Mouse (Mus musculus): Measurements from ENCODE around the gene Slc2a9. TPM values are rescaled to one million over a fixed set of nuclear protein-coding genes. Genes with fewer than 3 reads are reported as not detected.

The Slc2a9 gene
- total and polyA plus RNA-seq, 2 experiments from 2014 or later, result 0.93 to 1.3 TPM

DNA sequence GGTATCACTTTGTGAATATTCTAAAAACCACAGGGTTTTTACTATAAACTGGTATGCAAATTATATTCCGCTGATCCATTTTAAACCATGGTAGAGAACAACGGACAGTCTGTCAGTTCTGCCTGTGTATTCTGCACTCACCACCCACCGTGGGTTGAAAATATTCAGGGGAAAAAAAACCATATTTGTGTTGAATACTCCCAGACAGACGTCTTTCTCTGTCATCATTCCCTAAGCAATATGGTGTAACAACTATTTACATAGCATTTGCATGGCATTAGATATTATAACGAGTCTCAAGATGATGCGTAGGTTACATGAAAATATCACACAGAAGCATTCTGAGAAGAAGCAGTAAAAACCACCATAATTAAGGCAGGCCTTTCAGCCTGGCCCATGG is 84.1 kb downstream of the Slc2a9 start:
- DNase-seq (ENCODE audit: low spot score) (no peak), ATAC-seq (ENCODE audit: low FRiP score) (no peak)
- no peaks in the 10 kb centered on the region for H3K27me3 ChIP-seq (ENCODE audit: insufficient read depth, low read length)
- 0 out of 2 replicates have a peak, but pooled peaks cover 11% of the 10 kb centered on the region for H3K9me3 ChIP-seq (ENCODE audit: low read length)
- no peak overlapping the region for H3K4me3 ChIP-seq (ENCODE audit: low read depth, low read length)
- no peak overlapping the region for H3K9ac ChIP-seq (replicated peaks; ENCODE audit: low read length, poor library complexity, severe bottlenecking)
- TF ChIP-seq CTCF (IDR thresholded peaks at IDR 0.05), result no peak
- no peaks in the 10 kb centered on the region for H3K36me3 ChIP-seq (ENCODE audit: insufficient read depth, low read length)
- no peaks in the 10 kb centered on the region for H3K4me1 ChIP-seq (ENCODE audit: insufficient read depth, low read length)
- no peak overlapping the region for H3K27ac ChIP-seq (ENCODE audit: low read depth, low read length)
- no peak overlapping the region for H3K4me2 ChIP-seq (ENCODE audit: low read depth, low read length, poor library complexity, severe bottlenecking)
- WGBS, result 77% methylated on average over 6 of the region's 6 CpGs

- 13% methylated on average over 3 of the region's 3 CpGs for WGBS
- Histone ChIP-seq H3K27me3 (ENCODE audit: insufficient read depth, low read length) (no peaks in the 10 kb centered on the region), H3K27ac (ENCODE audit: low read depth, low read length) (peak overlapping the region; percentile 2; the same call in 1 of the 2 replicates), H3K4me1 (ENCODE audit: insufficient read depth, low read length) (no peaks in the 10 kb centered on the region), H3K4me3 (ENCODE audit: low read depth, low read length) (no peak overlapping the region), H3K9ac (replicated peaks; ENCODE audit: low read length, poor library complexity, severe bottlenecking) (no peak overlapping the region), H3K9me3 (ENCODE audit: low read length) (no peaks in the 10 kb centered on the region), H3K36me3 (ENCODE audit: insufficient read depth, low read length) (no peaks in the 10 kb centered on the region), H3K4me2 (ENCODE audit: low read depth, low read length, poor library complexity, severe bottlenecking) (no peak overlapping the region)
- peak; percentile 47 for DNase-seq (ENCODE audit: low spot score)
- peak; percentile 31; the same call in 1 of the 2 replicates for TF ChIP-seq CTCF (IDR thresholded peaks at IDR 0.05)
- ATAC-seq (ENCODE audit: low FRiP score), result peak; percentile 83
These were observed 99.3 kb downstream of the Slc2a9 start for GRCm38 (mm10) chr5:38403612-38404011.

DNA sequence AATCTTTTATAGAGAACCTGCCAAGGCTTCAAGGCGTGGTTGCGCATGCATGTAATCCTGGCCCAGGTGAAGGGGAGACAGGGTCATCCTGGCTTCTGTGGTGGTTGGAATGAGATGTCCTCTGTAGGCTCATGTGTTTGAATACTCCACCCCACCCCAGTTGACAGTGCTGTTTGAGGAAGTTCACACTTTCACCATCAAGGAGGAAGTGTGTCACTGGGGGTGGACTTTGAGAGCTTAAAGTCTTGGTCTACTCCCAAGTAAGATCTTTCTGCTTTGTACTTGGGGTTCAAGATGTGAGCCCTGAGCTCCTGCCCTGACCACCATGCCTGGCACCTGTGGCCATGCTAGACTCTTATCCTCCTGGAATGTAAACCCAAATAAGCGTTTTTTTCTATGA is 100.7 kb downstream of the Slc2a9 start:
- no peak for TF ChIP-seq CTCF (IDR thresholded peaks at IDR 0.05)
- H3K4me2 ChIP-seq (ENCODE audit: low read depth, low read length, poor library complexity, severe bottlenecking), result no peak overlapping the region
- H3K27ac ChIP-seq (ENCODE audit: low read depth, low read length), result no peak overlapping the region
- 93% methylated on average over 3 of the region's 3 CpGs for WGBS
- H3K9ac ChIP-seq (replicated peaks; ENCODE audit: low read length, poor library complexity, severe bottlenecking), result no peak overlapping the region
- ATAC-seq (ENCODE audit: low FRiP score) (no peak), DNase-seq (ENCODE audit: low spot score) (no peak)
- no peaks in the 10 kb centered on the region for H3K27me3 ChIP-seq (ENCODE audit: insufficient read depth, low read length)
- no peaks in the 10 kb centered on the region for H3K36me3 ChIP-seq (ENCODE audit: insufficient read depth, low read length)
- H3K4me1 ChIP-seq (ENCODE audit: insufficient read depth, low read length), result no peaks in the 10 kb centered on the region
- H3K4me3 ChIP-seq (ENCODE audit: low read depth, low read length), result no peak overlapping the region
- H3K9me3 ChIP-seq (ENCODE audit: low read length), result no peaks in the 10 kb centered on the region

DNA sequence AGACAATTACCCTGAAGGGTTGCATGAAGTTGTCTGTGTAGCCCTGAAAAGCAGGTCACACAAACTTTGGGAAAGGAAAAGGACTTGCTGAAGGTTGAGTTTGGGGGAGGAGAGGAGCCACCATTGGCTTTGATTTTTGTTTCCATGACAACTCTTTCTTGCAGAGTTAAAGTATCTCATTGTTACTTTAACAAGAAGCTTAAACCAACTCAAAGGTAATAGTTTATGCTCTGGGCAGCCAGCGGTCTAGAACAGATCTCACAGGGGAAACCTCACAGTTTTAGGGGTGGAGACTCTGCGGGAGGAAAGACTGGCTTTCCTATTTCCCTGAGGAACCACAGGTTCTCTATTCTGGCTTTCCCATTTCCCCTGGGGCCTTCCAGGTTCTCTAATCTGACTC is 114.1 kb downstream of the Slc2a9 start:
- no peak overlapping the region for H3K4me2 ChIP-seq (ENCODE audit: low read depth, low read length, poor library complexity, severe bottlenecking)
- H3K27me3 ChIP-seq (ENCODE audit: insufficient read depth, low read length), result no peaks in the 10 kb centered on the region
- peak; percentile 44 for ATAC-seq (ENCODE audit: low FRiP score)
- H3K9me3 ChIP-seq (ENCODE audit: low read length), result no peaks in the 10 kb centered on the region
- no peak overlapping the region for H3K9ac ChIP-seq (replicated peaks; ENCODE audit: low read length, poor library complexity, severe bottlenecking)
- peak overlapping the region; percentile 52; the same call in 1 of the 2 replicates for H3K27ac ChIP-seq (ENCODE audit: low read depth, low read length)
- H3K4me3 ChIP-seq (ENCODE audit: low read depth, low read length), result no peak overlapping the region
- 11% methylated on average over 2 of the region's 2 CpGs for WGBS
- H3K4me1 ChIP-seq (ENCODE audit: insufficient read depth, low read length), result peaks cover 16% of the 10 kb centered on the region
- no peaks in the 10 kb centered on the region for H3K36me3 ChIP-seq (ENCODE audit: insufficient read depth, low read length)
- TF ChIP-seq CTCF (IDR thresholded peaks at IDR 0.05), result no peak
- DNase-seq (ENCODE audit: low spot score), result peak; percentile 31

GRCm38 (mm10) chr5:38388420-38388823 is 114.5 kb downstream of the Slc2a9 start:
- TF ChIP-seq CTCF (IDR thresholded peaks at IDR 0.05), result no peak
- no peak overlapping the region for H3K4me2 ChIP-seq (ENCODE audit: low read depth, low read length, poor library complexity, severe bottlenecking)
- H3K36me3 ChIP-seq (ENCODE audit: insufficient read depth, low read length), result no peaks in the 10 kb centered on the region
- 0 out of 2 replicates have a peak overlapping the region, but pooled peaks have one; percentile 32 for H3K27ac ChIP-seq (ENCODE audit: low read depth, low read length)
- DNase-seq (ENCODE audit: low spot score) (peak; percentile 66), ATAC-seq (ENCODE audit: low FRiP score) (no peak)
- no peak overlapping the region for H3K4me3 ChIP-seq (ENCODE audit: low read depth, low read length)
- no peaks in the 10 kb centered on the region for H3K27me3 ChIP-seq (ENCODE audit: insufficient read depth, low read length)
- peaks cover 16% of the 10 kb centered on the region for H3K4me1 ChIP-seq (ENCODE audit: insufficient read depth, low read length)
- no peaks in the 10 kb centered on the region for H3K9me3 ChIP-seq (ENCODE audit: low read length)
- WGBS, result 18% methylated on average over 10 of the region's 10 CpGs
- H3K9ac ChIP-seq (replicated peaks; ENCODE audit: low read length, poor library complexity, severe bottlenecking), result no peak overlapping the region

- H3K9me3 ChIP-seq (ENCODE audit: low read length), result no peaks in the 10 kb centered on the region
- no peak for TF ChIP-seq CTCF (IDR thresholded peaks at IDR 0.05)
- H3K9ac ChIP-seq (replicated peaks; ENCODE audit: low read length, poor library complexity, severe bottlenecking), result no peak overlapping the region
- no peaks in the 10 kb centered on the region for H3K4me1 ChIP-seq (ENCODE audit: insufficient read depth, low read length)
- no peak for ATAC-seq (ENCODE audit: low FRiP score)
- H3K36me3 ChIP-seq (ENCODE audit: insufficient read depth, low read length), result no peaks in the 10 kb centered on the region
- no peak overlapping the region for H3K27ac ChIP-seq (ENCODE audit: low read depth, low read length)
- H3K4me2 ChIP-seq (ENCODE audit: low read depth, low read length, poor library complexity, severe bottlenecking), result no peak overlapping the region
- no peak overlapping the region for H3K4me3 ChIP-seq (ENCODE audit: low read depth, low read length)
- no peaks in the 10 kb centered on the region for H3K27me3 ChIP-seq (ENCODE audit: insufficient read depth, low read length)
- DNase-seq (ENCODE audit: low spot score), result no peak
- 91% methylated on average over 5 of the region's 5 CpGs for WGBS
These were observed 123.0 kb downstream of the Slc2a9 start for GRCm38 (mm10) chr5:38379970-38380369.
